Mouse (Mus musculus) heart, embryonic 14.5 days (tissue): ENCODE data around the gene Gm27021. TPM values are rescaled to one million over a fixed set of nuclear protein-coding genes. Genes with fewer than 3 reads are reported as not detected.
A peak's percentile ranks its signal among the peaks of the same experiment; 100 is the strongest.

Experiments used
- ATAC-seq: fragments of 200-750 bp; cut with Nextera tagmentation; 2 replicates; pipeline ENCODE4 v1.8.0; 2017; ENCODE audit warnings: low read depth, moderate TSS enrichment; ENCODE audit not compliant: insufficient number of reproducible peaks, insufficient read depth, low FRiP score
- H3K27ac ChIP-seq, 2 experiments: fragments of 200-500 bp in 1 of 2; fragments of 300-500 bp in 1 of 2; sonication (generic) in 1 of 2; replicated peaks in 1 of 2; 2 replicates each; pipeline ENCODE4 v1.5.1; 2012 to 2014; ENCODE audit warnings: low read depth in 2 of 2, low read length in 2 of 2, control low read depth in 1 of 2, mild to moderate bottlenecking in 1 of 2, mixed read lengths in 1 of 2; ENCODE audit not compliant: control insufficient read depth in 1 of 2, insufficient read depth in 1 of 2
- H3K27me3 ChIP-seq: fragments of 300-500 bp; sonication (generic); 2 replicates; pipeline ENCODE4 v1.6.1; 2014; ENCODE audit warnings: mild to moderate bottlenecking, low read length, control low read depth; ENCODE audit not compliant: control insufficient read depth, insufficient read depth
- H3K36me3 ChIP-seq: fragments of 300-500 bp; sonication (generic); 2 replicates; pipeline ENCODE4 v1.6.1; 2014; ENCODE audit warnings: mild to moderate bottlenecking, control low read depth, low read length, mixed read lengths; ENCODE audit not compliant: control insufficient read depth, insufficient read depth
- H3K4me1 ChIP-seq, 2 experiments: fragments of 200-500 bp in 1 of 2; fragments of 300-500 bp in 1 of 2; sonication (generic) in 1 of 2; 2 replicates each; pipeline ENCODE4 v1.6.1; 2012 to 2014; ENCODE audit warnings: low read length in 2 of 2, control low read depth in 1 of 2, mixed read lengths in 1 of 2; ENCODE audit not compliant: control insufficient read depth in 2 of 2, insufficient read depth in 2 of 2
- H3K4me2 ChIP-seq: fragments of 300-500 bp; sonication (generic); 2 replicates; pipeline ENCODE4 v1.6.1; 2014; ENCODE audit warnings: mild to moderate bottlenecking, low read length
- H3K4me3 ChIP-seq, 2 experiments: fragments of 200-500 bp in 1 of 2; fragments of 300-500 bp in 1 of 2; sonication (generic) in 1 of 2; 2 replicates each; pipeline ENCODE4 v1.5.1; 2012 to 2014; ENCODE audit warnings: low read length in 2 of 2, mild to moderate bottlenecking in 2 of 2, control low read depth in 1 of 2, low read depth in 1 of 2, moderate library complexity in 1 of 2; ENCODE audit not compliant: control insufficient read depth in 1 of 2, insufficient read depth in 1 of 2
- H3K9ac ChIP-seq: fragments of 300-500 bp; sonication (generic); 2 replicates; pipeline ENCODE4 v1.6.1; 2014; ENCODE audit warnings: mild to moderate bottlenecking, low read length
- H3K9me3 ChIP-seq: fragments of 300-500 bp; sonication (generic); 2 replicates; pipeline ENCODE4 v1.6.1; 2016; ENCODE audit warnings: low read length, control low read depth; ENCODE audit not compliant: control insufficient read depth
- WGBS: fragments of 180-500 bp; shearing (Covaris S2); extraction: QIAGEN DNeasy Blood & Tissue Kit; methylation state at CpG from one replicate; pipeline ENCODE4 v1.1.7; 2014; 5-methylcytosine and 5-hydroxymethylcytosine counted together
- polyA plus RNA-seq: library from polyadenylated mRNA; unstranded; fragments of >200 nt; fragmentation: Nextera tagmentation; extraction: Ambion mirVana; gene quantifications from 2 replicates; pipeline ENCODE4 v1.2.1, GENCODE M21; 2014

Gm27021 gene
- polyA plus RNA-seq, 1 experiment from 2014 or later = 0.45 TPM

DNA sequence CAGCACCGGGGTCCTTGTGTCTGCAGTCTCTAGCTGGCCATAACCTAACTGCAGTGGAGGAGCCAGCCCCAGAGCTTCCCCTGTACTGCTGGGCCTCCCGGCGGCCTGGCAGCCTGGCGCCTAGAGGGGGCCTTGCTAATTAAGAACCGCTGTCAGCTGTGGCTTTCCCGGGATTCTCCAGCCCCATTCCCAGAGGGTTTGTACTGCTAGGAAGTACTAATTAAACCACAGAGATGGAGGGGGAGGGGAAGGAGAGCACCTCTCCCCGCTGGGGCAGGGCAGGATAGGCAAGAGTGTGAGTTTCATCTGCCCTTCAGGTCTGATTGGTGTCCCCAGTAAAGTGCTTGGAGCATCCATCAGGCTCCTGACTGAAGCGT is 104.5 kb downstream of the Gm27021 start:
- WGBS = 10% methylated on average over 8 of the region's 8 CpGs

GRCm38 (mm10) chr8:120562680-120563347 is 105.1 kb downstream of the Gm27021 start:
- Histone ChIP-seq H3K9me3 (no peaks in the 10 kb centered on the region), H3K9ac (peak overlapping the region; percentile 51), H3K36me3 (peaks cover 47% of the 10 kb centered on the region), H3K27me3 (no peaks in the 10 kb centered on the region), H3K27ac (peak overlapping the region; percentile 87 to 96), H3K4me1 (peaks cover 57 to 84% of the 10 kb centered on the region in 2 experiments), H3K4me2 (peak overlapping the region; percentile 42), H3K4me3 (no peak overlapping the region)
- WGBS = 73% methylated on average over 18 of the region's 18 CpGs
- no peak for ATAC-seq

More for the DNA sequence above, 104.5 kb downstream of the Gm27021 start:
- Histone ChIP-seq H3K27ac (peak overlapping the region; percentile 87 to 96), H3K9me3 (no peaks in the 10 kb centered on the region), H3K36me3 (peaks cover 53% of the 10 kb centered on the region), H3K9ac (peak overlapping the region; percentile 51), H3K4me1 (peaks cover 54 to 79% of the 10 kb centered on the region in 2 experiments), H3K4me3 (no peak overlapping the region), H3K4me2 (peak overlapping the region; percentile 42), H3K27me3 (no peaks in the 10 kb centered on the region)
- peak; percentile 5; the same call in 1 of the 2 replicates for ATAC-seq

DNA sequence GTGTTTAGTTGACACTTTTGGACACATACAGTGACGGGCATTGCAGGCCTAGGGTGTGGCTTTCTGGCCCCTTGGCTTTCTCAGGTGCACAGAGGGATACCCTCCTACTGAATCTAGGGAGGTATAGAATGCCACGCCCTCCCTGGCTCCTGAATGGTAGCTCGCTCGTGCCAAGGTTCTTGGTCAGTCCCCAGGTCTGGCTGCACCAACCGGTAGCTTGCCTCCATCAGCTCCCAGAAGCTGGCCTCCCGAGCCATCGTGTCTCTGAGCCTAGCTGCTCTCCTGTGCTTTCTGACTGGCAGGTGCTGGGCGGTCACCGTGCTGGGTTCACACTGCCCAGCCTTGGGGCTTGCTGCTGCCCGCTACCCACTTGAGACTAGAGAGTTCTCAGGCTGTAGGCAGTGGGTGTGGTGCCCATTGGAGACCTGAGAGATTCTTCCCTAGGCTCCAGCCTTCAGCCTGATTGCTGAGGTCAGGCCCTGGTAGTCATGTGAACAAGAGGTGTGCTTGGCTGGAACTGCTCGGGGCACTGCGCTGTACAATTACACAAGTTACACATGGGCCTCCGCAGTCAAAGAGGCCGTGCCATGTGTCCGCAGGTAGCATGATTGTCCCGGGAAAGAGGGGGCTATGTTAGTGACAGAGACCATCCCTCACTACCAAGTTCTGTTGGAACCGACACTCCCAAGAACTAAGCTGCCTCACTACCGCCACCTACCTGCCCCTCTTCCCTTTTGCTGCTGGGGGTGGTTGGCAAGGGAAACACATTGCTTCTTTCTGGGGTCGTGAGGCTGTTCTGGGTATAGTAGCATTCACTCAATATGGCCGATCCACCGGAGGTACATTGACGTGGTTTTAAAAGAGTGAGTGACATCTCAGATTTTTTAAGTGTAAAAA is 106.1 kb downstream of the Gm27021 start:
- peak overlapping the region in 1 of 2 experiments; percentile 87; a peak in 3 of 4 replicates for H3K27ac ChIP-seq
- H3K9me3 ChIP-seq = no peaks in the 10 kb centered on the region
- H3K4me1 ChIP-seq = peaks cover 68 to 94% of the 10 kb centered on the region in 2 experiments
- no peak overlapping the region for H3K4me3 ChIP-seq
- H3K4me2 ChIP-seq = no peak overlapping the region
- no peak for ATAC-seq
- WGBS = 70% methylated on average over 22 of the region's 22 CpGs
- H3K27me3 ChIP-seq = no peaks in the 10 kb centered on the region
- H3K36me3 ChIP-seq = peaks cover 37% of the 10 kb centered on the region
- H3K9ac ChIP-seq = peak overlapping the region; percentile 51

GRCm38 (mm10) chr8:120560535-120560934 is 107.3 kb downstream of the Gm27021 start:
- no peak for ATAC-seq

GRCm38 (mm10) chr8:120559654-120560053 is 108.2 kb downstream of the Gm27021 start:
- Histone ChIP-seq H3K9me3 (no peaks in the 10 kb centered on the region), H3K4me1 (peaks cover 79 to 98% of the 10 kb centered on the region in 2 experiments), H3K4me2 (no peak overlapping the region), H3K9ac (no peak overlapping the region), H3K4me3 (no peak overlapping the region), H3K27ac (no peak overlapping the region), H3K27me3 (no peaks in the 10 kb centered on the region), H3K36me3 (peaks cover 22% of the 10 kb centered on the region)
- 60% methylated on average over 11 of the region's 11 CpGs for WGBS
- no peak for ATAC-seq

More at GRCm38 (mm10) chr8:120560535-120560934, 107.3 kb downstream of the Gm27021 start:
- Histone ChIP-seq H3K9me3 (no peaks in the 10 kb centered on the region), H3K4me3 (no peak overlapping the region), H3K27me3 (no peaks in the 10 kb centered on the region), H3K4me2 (no peak overlapping the region), H3K9ac (no peak overlapping the region; the same call in 1 of the 2 replicates), H3K4me1 (peaks cover 78 to 98% of the 10 kb centered on the region in 2 experiments), H3K27ac (no peak overlapping the region), H3K36me3 (peaks cover 25% of the 10 kb centered on the region)
- WGBS = 82% methylated on average over 5 of the region's 5 CpGs

Other genes with a start within 250 kb of the Gm27021 start
- gene Gins2, start 78.8 kb downstream of the Gm27021 start, polyA plus RNA-seq = 51.1 and 60.6 TPM in 2 replicates
- gene 1190005I06Rik, start 20.4 kb downstream of the Gm27021 start, polyA plus RNA-seq = 5.8 and 6.2 TPM in 2 replicates
- gene Cox4i1, start 143 bp upstream of the Gm27021 start, polyA plus RNA-seq = 2,314 and 2,402 TPM in 2 replicates
- 166 and 168 TPM in 2 replicates for gene Emc8, start 494 bp upstream of the Gm27021 start, polyA plus RNA-seq
- 7.5 and 8.5 TPM in 2 replicates for gene Irf8, start 68.3 kb upstream of the Gm27021 start, polyA plus RNA-seq